Mouse (Mus musculus) liver, embryonic 14.5 days (tissue): ENCODE results near the gene Pfdn4. TPM values are rescaled to one million over a fixed set of nuclear protein-coding genes. Genes with fewer than 3 reads are reported as not detected.
A peak's percentile ranks its signal among the peaks of the same experiment; 100 is the strongest.

Experiments
- ATAC-seq: fragments of 200-750 bp; cut with Nextera tagmentation; 2 replicates; pipeline ENCODE4 v1.8.0; 2017; ENCODE audit warnings: moderate number of reproducible peaks, mild to moderate bottlenecking, moderate library complexity; ENCODE audit not compliant: insufficient read depth
- DNase-seq, 3 experiments: peaks; one replicate each; pipeline ENCODE4 v3.0.0-alpha.2; 2012 to 2013; ENCODE audit warnings: low read depth in 3 of 3, low spot score in 3 of 3
- H3K27ac ChIP-seq: fragments of 300-500 bp; sonication (generic); 2 replicates; pipeline ENCODE4 v1.5.1; 2014; ENCODE audit warnings: moderate library complexity, mild to moderate bottlenecking, control low read depth, inconsistent platforms
- H3K27me3 ChIP-seq: fragments of 300-500 bp; sonication (generic); 2 replicates; pipeline ENCODE4 v1.6.1; 2014; ENCODE audit warnings: mild to moderate bottlenecking, low read length, moderate library complexity; ENCODE audit not compliant: control insufficient read depth, insufficient read depth
- H3K36me3 ChIP-seq: fragments of 300-500 bp; sonication (generic); replicated peaks from 2 replicates; pipeline ENCODE4 v1.6.1; 2014; ENCODE audit warnings: low read depth; ENCODE audit not compliant: control insufficient read depth, insufficient read depth
- H3K4me1 ChIP-seq, 2 experiments: fragments of 200-500 bp in 1 of 2; fragments of 300-500 bp in 1 of 2; sonication (generic) in 1 of 2; replicated peaks; 2 replicates each; pipeline ENCODE4 v1.6.1; 2012 to 2014; ENCODE audit warnings: antibody characterized with exemption in 1 of 2, inconsistent platforms in 1 of 2, low read length in 1 of 2; ENCODE audit not compliant: control insufficient read depth in 2 of 2, insufficient read depth in 2 of 2
- H3K4me2 ChIP-seq: fragments of 300-500 bp; sonication (generic); 2 replicates; pipeline ENCODE4 v1.6.1; 2014; ENCODE audit warnings: low read depth, mild to moderate bottlenecking, control low read depth, moderate library complexity
- H3K4me3 ChIP-seq, 2 experiments: fragments of 200-500 bp in 1 of 2; fragments of 300-500 bp in 1 of 2; sonication (generic) in 1 of 2; 2 replicates each; pipeline ENCODE4 v1.5.1; 2012 to 2014; ENCODE audit warnings: low read depth in 2 of 2, low read length in 2 of 2, mild to moderate bottlenecking in 2 of 2, control low read depth in 1 of 2, inconsistent platforms in 1 of 2, moderate library complexity in 1 of 2; ENCODE audit not compliant: insufficient read depth in 1 of 2
- H3K9ac ChIP-seq: fragments of 300-500 bp; sonication (generic); replicated peaks from 2 replicates; pipeline ENCODE4 v1.6.1; 2014; ENCODE audit warnings: mild to moderate bottlenecking, control low read depth, moderate library complexity
- H3K9me3 ChIP-seq: fragments of 300-500 bp; sonication (generic); 2 replicates; pipeline ENCODE4 v1.6.1; 2016; ENCODE audit warnings: low read length, mixed read lengths; ENCODE audit not compliant: control insufficient read depth
- CTCF ChIP-seq: IDR thresholded peaks from 2 replicates; pipeline ENCODE4 v1.5.1; 2016; ENCODE audit warnings: antibody characterized with exemption, low read depth, control low read depth
- EP300 ChIP-seq: IDR thresholded peaks from 2 replicates; pipeline ENCODE4 v1.6.1; 2016; ENCODE audit warnings: antibody characterized with exemption, low read depth
- WGBS: fragments of 180-500 bp; shearing (Covaris S2); extraction: QIAGEN DNeasy Blood & Tissue Kit; methylation state at CpG from one replicate; pipeline ENCODE4 v1.1.7; 2014; ENCODE audit not compliant: insufficient replicate concordance; 5-methylcytosine and 5-hydroxymethylcytosine counted together
- polyA plus RNA-seq, 2 experiments: library from polyadenylated mRNA; depleted of rRNA in 1 of 2; stranded (reverse) in 1 of 2; unstranded in 1 of 2; fragments of >200 nt; fragmentation: Nextera tagmentation in 1 of 2; extraction: Ambion mirVana in 1 of 2; gene quantifications; 2 replicates each; pipeline versions ENCODE4 v1.2.1 to v1.2.3; 2012 to 2014

Pfdn4 gene
- polyA plus RNA-seq, 2 experiments, result 24.7 to 45.1 TPM

- H3K9ac ChIP-seq, result no peak overlapping the region
- H3K36me3 ChIP-seq, result no peaks in the 10 kb centered on the region
- DNase-seq (no peak), ATAC-seq (no peak; the same call in 1 of the 2 replicates)
- H3K27me3 ChIP-seq, result no peaks in the 10 kb centered on the region; the same call in 1 of the 2 replicates
- no peak overlapping the region for H3K4me3 ChIP-seq
- no peak overlapping the region for H3K27ac ChIP-seq
- no peak overlapping the region for H3K4me2 ChIP-seq
- H3K4me1 ChIP-seq, result peaks cover 0 to 8% of the 10 kb centered on the region in 2 experiments; a peak in 2 of 4 replicates
- no peaks in the 10 kb centered on the region for H3K9me3 ChIP-seq
- WGBS, result 48% methylated on average over 10 of the region's 10 CpGs
- TF ChIP-seq EP300, result no peak
- no peak for TF ChIP-seq CTCF
Observed at GRCm38 (mm10) chr2:170459183-170459582, 37.0 kb upstream of the Pfdn4 start.

- DNase-seq, result peak; percentile 23 to 37 (median 28)
- 41% methylated on average over 9 of the region's 9 CpGs for WGBS
Observed at GRCm38 (mm10) chr2:170459805-170460204, 36.4 kb upstream of the Pfdn4 start.

GRCm38 (mm10) chr2:170461652-170462051 is 34.6 kb upstream of the Pfdn4 start:
- Histone ChIP-seq H3K27me3 (no peaks in the 10 kb centered on the region), H3K27ac (no peak overlapping the region), H3K4me1 (peaks cover 0 to 8% of the 10 kb centered on the region in 2 experiments; a peak in 2 of 4 replicates), H3K4me3 (no peak overlapping the region), H3K4me2 (no peak overlapping the region), H3K36me3 (no peaks in the 10 kb centered on the region), H3K9me3 (no peaks in the 10 kb centered on the region), H3K9ac (no peak overlapping the region)
- no peak for DNase-seq
- TF ChIP-seq CTCF (no peak), EP300 (no peak)
- no peak for ATAC-seq
- WGBS, result 54% methylated on average over 7 of the region's 7 CpGs

More at GRCm38 (mm10) chr2:170459805-170460204, 36.4 kb upstream of the Pfdn4 start:
- no peaks in the 10 kb centered on the region for H3K36me3 ChIP-seq
- peaks cover 0 to 8% of the 10 kb centered on the region in 2 experiments; a peak in 2 of 4 replicates for H3K4me1 ChIP-seq
- H3K9ac ChIP-seq, result no peak overlapping the region
- no peak overlapping the region for H3K27ac ChIP-seq
- H3K4me2 ChIP-seq, result no peak overlapping the region
- peak; percentile 81 for ATAC-seq
- no peaks in the 10 kb centered on the region; the same call in 1 of the 2 replicates for H3K27me3 ChIP-seq
- no peak overlapping the region for H3K4me3 ChIP-seq
- no peaks in the 10 kb centered on the region for H3K9me3 ChIP-seq
- no peak for TF ChIP-seq EP300
- TF ChIP-seq CTCF, result no peak

GRCm38 (mm10) chr2:170464817-170465216 is 31.4 kb upstream of the Pfdn4 start:
- 50% methylated on average over 4 of the region's 4 CpGs for WGBS
- peaks cover 0 to 6% of the 10 kb centered on the region in 2 experiments; a peak in 2 of 4 replicates for H3K4me1 ChIP-seq
- H3K27me3 ChIP-seq, result no peaks in the 10 kb centered on the region
- H3K9me3 ChIP-seq, result no peaks in the 10 kb centered on the region
- no peak for DNase-seq
- no peak for TF ChIP-seq CTCF
- TF ChIP-seq EP300, result no peak
- no peak overlapping the region for H3K4me2 ChIP-seq
- no peak overlapping the region for H3K4me3 ChIP-seq
- ATAC-seq, result no peak
- no peak overlapping the region for H3K27ac ChIP-seq
- H3K36me3 ChIP-seq, result no peaks in the 10 kb centered on the region
- H3K9ac ChIP-seq, result no peak overlapping the region

- no peak for DNase-seq
- Histone ChIP-seq H3K27ac (no peak overlapping the region), H3K9ac (no peak overlapping the region), H3K4me3 (no peak overlapping the region), H3K4me1 (peaks cover 0 to 7% of the 10 kb centered on the region in 2 experiments; a peak in 2 of 4 replicates), H3K27me3 (no peaks in the 10 kb centered on the region), H3K9me3 (no peaks in the 10 kb centered on the region), H3K4me2 (no peak overlapping the region), H3K36me3 (no peaks in the 10 kb centered on the region)
- peak; percentile 54 for TF ChIP-seq CTCF
- TF ChIP-seq EP300, result no peak
- no peak for ATAC-seq
Observed at GRCm38 (mm10) chr2:170468009-170468408, 28.2 kb upstream of the Pfdn4 start.
